Mouse (Mus musculus) E14TG2a.4 (cell line): ENCODE data around the gene Bcor.

Experiments used
- CTCF ChIP-seq: conservative IDR thresholded peaks from 2 replicates; pipeline ENCODE4 v1.5.1; 2014; ENCODE audit warnings: low read length
- NANOG ChIP-seq: IDR thresholded peaks from 2 replicates; pipeline ENCODE4 v1.6.1; 2014; ENCODE audit warnings: borderline replicate concordance, low read length, mixed read lengths
- POU5F1 ChIP-seq: IDR thresholded peaks from 2 replicates; pipeline ENCODE4 v1.6.1; 2014; ENCODE audit warnings: low read length, borderline replicate concordance

- no peak for TF ChIP-seq CTCF
- no peak for TF ChIP-seq NANOG
- no peak for TF ChIP-seq POU5F1
Measured at GRCm38 (mm10) chrX:12007832-12008540, 152.2 kb downstream of the Bcor start.
